Mouse (Mus musculus) limb, embryonic 12.5 days (tissue): ENCODE data around the gene Wdr83os. TPM values are rescaled to one million over a fixed set of nuclear protein-coding genes. Genes with fewer than 3 reads are reported as not detected.
"Not testable (repeated sequence)": the region's sequence is repeated elsewhere in the genome, so short reads cannot be mapped to it uniquely, and the experiment has no call there.

Experiments used
- ATAC-seq: fragments of 200-750 bp; cut with Nextera tagmentation; 2 replicates; pipeline ENCODE4 v1.8.0; 2017; ENCODE audit warnings: low read depth, moderate TSS enrichment; ENCODE audit not compliant: insufficient number of reproducible peaks, insufficient read depth, low FRiP score, low TSS enrichment
- H3K27ac ChIP-seq: fragments of 300-500 bp; sonication (generic); 2 replicates; pipeline ENCODE4 v1.5.1; 2016; ENCODE audit warnings: mild to moderate bottlenecking, moderate library complexity
- H3K27me3 ChIP-seq: fragments of 300-500 bp; sonication (generic); 2 replicates; pipeline ENCODE4 v1.6.1; 2016; ENCODE audit warnings: mild to moderate bottlenecking, moderate library complexity
- H3K36me3 ChIP-seq: fragments of 300-500 bp; sonication (generic); 2 replicates; pipeline ENCODE4 v1.6.1; 2016; ENCODE audit warnings: mild to moderate bottlenecking, moderate library complexity
- H3K4me1 ChIP-seq: fragments of 300-500 bp; sonication (generic); replicated peaks from 2 replicates; pipeline ENCODE4 v1.6.1; 2016
- H3K4me2 ChIP-seq: fragments of 300-500 bp; sonication (generic); 2 replicates; pipeline ENCODE4 v1.6.1; 2016; ENCODE audit warnings: mild to moderate bottlenecking, moderate library complexity
- H3K4me3 ChIP-seq: fragments of 300-500 bp; sonication (generic); replicated peaks from 2 replicates; pipeline ENCODE4 v1.5.1; 2016; ENCODE audit warnings: mild to moderate bottlenecking
- H3K9ac ChIP-seq: fragments of 300-500 bp; sonication (generic); replicated peaks from 2 replicates; pipeline ENCODE4 v1.6.1; 2016; ENCODE audit warnings: mild to moderate bottlenecking, moderate library complexity
- H3K9me3 ChIP-seq: fragments of 300-500 bp; sonication (generic); 2 replicates; pipeline ENCODE4 v1.6.1; 2016; ENCODE audit warnings: mild to moderate bottlenecking, moderate library complexity
- WGBS: fragments of 180-500 bp; shearing (Covaris S2); methylation state at CpG from one replicate; pipeline ENCODE4 v1.1.7; 2016; 5-methylcytosine and 5-hydroxymethylcytosine counted together
- microRNA-seq: library from miRNA; unstranded; fragments of <30 nt; microRNA quantifications from one replicate; pipeline ENCODE4, GENCODE M21; 2017
- polyA plus RNA-seq: library from polyadenylated mRNA; unstranded; fragments of >200 nt; fragmentation: Nextera tagmentation; extraction: Ambion mirVana; gene quantifications from 2 replicates; pipeline ENCODE4 v1.2.1, GENCODE M21; 2016

Gene Wdr83os
- polyA plus RNA-seq, 1 experiment from 2014 or later: 121 TPM

DNA sequence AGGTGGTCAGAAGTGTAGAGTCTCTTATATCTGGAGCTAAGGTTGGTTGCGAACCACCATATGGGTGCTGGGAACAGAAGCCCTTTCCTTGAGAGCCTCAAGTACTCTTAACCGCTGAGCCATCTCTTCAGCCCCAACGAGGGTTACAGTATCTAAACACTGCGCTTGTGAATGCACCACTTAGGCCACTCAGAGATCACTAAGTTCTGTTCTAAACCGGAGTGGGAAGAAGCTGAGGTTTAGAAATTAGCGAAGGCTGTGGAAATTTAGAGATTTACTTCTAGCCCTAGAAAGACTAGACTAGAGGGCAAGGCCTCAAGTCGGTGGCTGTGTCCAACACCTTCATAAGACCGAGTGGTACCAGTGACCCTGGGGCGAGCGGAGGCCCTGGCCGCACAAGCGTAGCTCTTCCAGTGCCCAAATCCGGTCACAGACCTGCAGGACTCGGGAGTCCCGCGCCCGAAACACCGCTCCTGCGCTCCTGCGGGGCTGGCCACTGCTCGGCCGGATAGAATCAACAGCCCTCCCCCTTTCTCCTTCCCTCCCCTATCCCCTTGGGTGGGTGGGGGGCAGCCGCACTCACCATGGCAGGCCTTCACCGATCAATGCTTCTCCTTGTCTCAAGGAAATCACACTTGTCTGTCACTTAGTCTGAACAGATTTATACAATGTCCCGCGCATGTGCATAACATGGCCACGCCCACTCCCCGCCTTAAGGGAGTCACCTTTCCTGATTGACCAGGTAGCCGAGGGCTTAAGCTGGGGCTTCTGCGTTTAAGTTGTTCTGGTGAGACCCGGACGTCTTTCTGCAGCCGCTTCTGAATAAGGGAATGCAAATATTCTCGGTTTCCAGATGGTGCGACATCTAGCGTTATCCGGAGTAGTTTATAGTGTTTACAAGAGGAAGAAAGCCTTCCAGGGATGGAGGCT lies 38.8 kb downstream of the Wdr83os start:
- Histone ChIP-seq H3K4me2 (peak overlapping the region; percentile 70), H3K4me3 (peak overlapping the region; percentile 60), H3K9me3 (0 out of 2 replicates have a peak, but pooled peaks cover 4% of the 10 kb centered on the region), H3K36me3 (peaks cover 6% of the 10 kb centered on the region), H3K9ac (peak overlapping the region; percentile 72), H3K27me3 (no peaks in the 10 kb centered on the region), H3K27ac (peak overlapping the region; percentile 80), H3K4me1 (peaks cover 7% of the 10 kb centered on the region)
- peak; percentile 86 for ATAC-seq
- WGBS: 8% methylated on average over 37 of the region's 37 CpGs

DNA sequence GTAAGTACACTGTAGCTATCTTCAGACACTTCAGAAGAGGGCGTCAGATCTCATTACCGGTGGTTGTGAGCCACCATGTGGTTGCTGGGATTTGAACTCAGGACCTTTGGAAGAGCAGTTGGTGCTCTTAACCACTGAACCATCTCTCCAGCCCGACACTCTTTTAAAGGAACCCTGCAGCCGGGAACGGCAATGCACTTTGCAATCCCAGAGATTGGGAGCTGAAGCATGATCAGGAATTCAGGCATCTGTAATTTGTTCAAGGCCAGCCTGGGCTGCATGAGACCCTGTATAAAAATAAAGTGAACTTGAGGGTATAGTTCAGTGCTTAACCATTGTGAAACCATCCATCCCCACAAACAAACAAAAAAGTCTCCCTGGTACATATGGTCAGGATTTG lies 39.7 kb downstream of the Wdr83os start:
- not testable (repeated sequence) for H3K9me3 ChIP-seq, H3K36me3 ChIP-seq, ATAC-seq, H3K4me1 ChIP-seq, H3K4me2 ChIP-seq, H3K9ac ChIP-seq, H3K27ac ChIP-seq, H3K4me3 ChIP-seq, H3K27me3 ChIP-seq
- WGBS: 82% methylated on average over 5 of the region's 5 CpGs

DNA sequence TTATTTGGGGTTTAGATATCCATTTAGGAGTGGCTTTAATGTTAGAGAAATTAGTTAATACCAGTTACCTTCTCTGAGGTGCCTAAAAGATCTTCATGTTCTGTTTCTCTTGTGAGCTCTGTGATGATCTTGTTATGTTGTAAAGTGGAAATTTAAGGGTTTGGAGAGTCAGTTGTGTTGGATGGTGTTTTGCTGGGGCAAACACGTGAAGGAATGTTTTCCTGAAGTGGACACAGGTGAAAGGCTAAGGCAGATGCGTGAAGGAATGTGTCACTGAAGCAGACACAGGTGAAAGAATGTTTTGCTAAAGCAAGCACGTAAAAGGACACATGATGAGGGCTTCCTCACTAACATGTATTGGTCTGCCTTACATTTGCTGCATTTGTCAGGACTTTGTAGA lies 42.5 kb downstream of the Wdr83os start, which contains the start of gene Zfp791:
Zfp791 (minus strand) TSS at position 101 of the 400 bp plus-strand sequence.
- Histone ChIP-seq H3K9ac (no peak within 1 kb of the TSS), H3K36me3 (no peaks in the 10 kb centered on the region), H3K4me2 (no peak within 1 kb of the TSS), H3K27ac (no peak within 1 kb of the TSS), H3K4me3 (no peak within 1 kb of the TSS), H3K27me3 (no peaks in the 10 kb centered on the region), H3K4me1 (peaks cover 7% of the 10 kb centered on the region), H3K9me3 (0 out of 2 replicates have a peak, but pooled peaks cover 4% of the 10 kb centered on the region)
- ATAC-seq: no peak
- WGBS: 73% methylated on average over 3 of the region's 3 CpGs

DNA sequence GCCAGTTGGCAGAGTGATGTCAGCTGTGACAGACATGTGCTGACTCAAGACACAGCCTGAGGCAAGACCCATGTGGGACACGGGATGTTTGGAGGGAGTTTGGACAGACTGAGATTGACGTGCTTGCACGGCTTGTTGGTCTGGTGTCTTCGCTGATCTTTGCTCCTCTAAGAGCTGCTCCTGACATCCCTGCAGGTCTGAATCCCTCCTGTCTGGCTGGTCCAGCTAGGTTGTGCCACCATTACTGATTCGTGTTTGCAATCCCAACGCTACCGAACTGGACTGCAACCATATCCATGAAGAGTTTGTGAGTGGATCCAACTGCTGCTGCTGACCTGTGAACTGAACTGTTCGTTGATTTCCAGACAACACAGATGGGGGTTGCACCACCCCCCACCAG lies 43.2 kb downstream of the Wdr83os start:
- H3K36me3 ChIP-seq: no peaks in the 10 kb centered on the region
- no peak overlapping the region for H3K27ac ChIP-seq
- 92% methylated on average over 8 of the region's 8 CpGs for WGBS
- no peak overlapping the region for H3K4me3 ChIP-seq
- H3K4me2 ChIP-seq: no peak overlapping the region
- no peak overlapping the region for H3K9ac ChIP-seq
- no peaks in the 10 kb centered on the region for H3K27me3 ChIP-seq
- ATAC-seq: no peak
- H3K4me1 ChIP-seq: peaks cover 4% of the 10 kb centered on the region; the same call in 1 of the 2 replicates
- 0 out of 2 replicates have a peak, but pooled peaks cover 4% of the 10 kb centered on the region for H3K9me3 ChIP-seq

Small RNA genes within 50 kb of the gene (microRNA-seq; reads per million reads assigned to microRNA genes)
- gene Gm23388 (5.6 reads per million, percentile 17 among the genes with 10 or more reads in this experiment), gene Mir7070 (0.93 reads per million)

Other genes starting within 250 kb of the Wdr83os start
- 46.5 and 48.6 TPM in 2 replicates for gene Gadd45gip1, start 249.2 kb upstream of the Wdr83os start, polyA plus RNA-seq
- gene Rad23a, start 240.1 kb upstream of the Wdr83os start, polyA plus RNA-seq: 104 and 109 TPM in 2 replicates
- 764 and 842 TPM in 2 replicates for gene Calr, start 233.8 kb upstream of the Wdr83os start, polyA plus RNA-seq
- gene Farsa, start 223.8 kb upstream of the Wdr83os start, polyA plus RNA-seq: 109 and 114 TPM in 2 replicates
- gene Syce2, start 208.6 kb upstream of the Wdr83os start, polyA plus RNA-seq: 86.5 and 88.8 TPM in 2 replicates
- gene Gcdh, start 186.8 kb upstream of the Wdr83os start, polyA plus RNA-seq: 42.8 and 44.9 TPM in 2 replicates
- gene Klf1, start 178.8 kb upstream of the Wdr83os start, polyA plus RNA-seq: 4.3 and 5.1 TPM in 2 replicates
- gene Dnase2a, start 172.2 kb upstream of the Wdr83os start, polyA plus RNA-seq: 12.8 and 14.0 TPM in 2 replicates
- 0.33 and 0.60 TPM in 2 replicates for gene Mast1, start 143.4 kb upstream of the Wdr83os start, polyA plus RNA-seq
- gene Rtbdn, start 133.7 kb upstream of the Wdr83os start, polyA plus RNA-seq: 0.34 and 0.58 TPM in 2 replicates
- gene Gm49661, start 111.3 kb upstream of the Wdr83os start, polyA plus RNA-seq: not detected in 2 replicates
- 1,079 and 1,120 TPM in 2 replicates for gene Prdx2, start 111.2 kb upstream of the Wdr83os start, polyA plus RNA-seq
- gene Rnaseh2a, start 111.0 kb upstream of the Wdr83os start, polyA plus RNA-seq: 105 and 122 TPM in 2 replicates
- 7.6 and 10.5 TPM in 2 replicates for gene Junb, start 102.0 kb upstream of the Wdr83os start, polyA plus RNA-seq
- gene Hook2, start 90.1 kb upstream of the Wdr83os start, polyA plus RNA-seq: 19.3 and 19.7 TPM in 2 replicates
- not detected in 2 replicates for gene Best2, start 66.2 kb upstream of the Wdr83os start, polyA plus RNA-seq
- 134 TPM in 2 replicates for gene Asna1, start 55.5 kb upstream of the Wdr83os start, polyA plus RNA-seq
- gene Trir, start 53.9 kb upstream of the Wdr83os start, polyA plus RNA-seq: 177 and 182 TPM in 2 replicates
- gene Tnpo2, start 43.8 kb upstream of the Wdr83os start, polyA plus RNA-seq: 30.5 and 31.7 TPM in 2 replicates
- 27.4 and 29.9 TPM in 2 replicates for gene Fbxw9, start 20.7 kb upstream of the Wdr83os start, polyA plus RNA-seq
- gene Gm5741, start 12.8 kb upstream of the Wdr83os start, polyA plus RNA-seq: 1.1 TPM in 1 of 2 replicates, not detected in the other
- gene Dhps, start 9.0 kb upstream of the Wdr83os start, polyA plus RNA-seq: 71.5 and 72.3 TPM in 2 replicates
- 49.9 and 52.2 TPM in 2 replicates for gene Wdr83, start 566 bp downstream of the Wdr83os start, polyA plus RNA-seq
- 24.2 and 28.4 TPM in 2 replicates for gene Man2b1, start 2.5 kb downstream of the Wdr83os start, polyA plus RNA-seq
- 2.9 and 3.0 TPM in 2 replicates for gene Zfp791, start 42.4 kb downstream of the Wdr83os start, polyA plus RNA-seq
- not detected in 2 replicates for gene Cks1brt, start 71.2 kb downstream of the Wdr83os start, polyA plus RNA-seq
- not detected in 2 replicates for gene Olfr371, start 145.2 kb downstream of the Wdr83os start, polyA plus RNA-seq
- gene Orc6, start 218.9 kb downstream of the Wdr83os start, polyA plus RNA-seq: 132 TPM in 2 replicates
- 138 and 140 TPM in 2 replicates for gene Vps35, start 219.1 kb downstream of the Wdr83os start, polyA plus RNA-seq